Mouse (Mus musculus): ENCODE results near the gene Asb18.

Asb18 gene

GRCm38 (mm10) chr1:89969714-89970110 is 44.8 kb downstream of the Asb18 start:
- no peak for DNase-seq

DNA sequence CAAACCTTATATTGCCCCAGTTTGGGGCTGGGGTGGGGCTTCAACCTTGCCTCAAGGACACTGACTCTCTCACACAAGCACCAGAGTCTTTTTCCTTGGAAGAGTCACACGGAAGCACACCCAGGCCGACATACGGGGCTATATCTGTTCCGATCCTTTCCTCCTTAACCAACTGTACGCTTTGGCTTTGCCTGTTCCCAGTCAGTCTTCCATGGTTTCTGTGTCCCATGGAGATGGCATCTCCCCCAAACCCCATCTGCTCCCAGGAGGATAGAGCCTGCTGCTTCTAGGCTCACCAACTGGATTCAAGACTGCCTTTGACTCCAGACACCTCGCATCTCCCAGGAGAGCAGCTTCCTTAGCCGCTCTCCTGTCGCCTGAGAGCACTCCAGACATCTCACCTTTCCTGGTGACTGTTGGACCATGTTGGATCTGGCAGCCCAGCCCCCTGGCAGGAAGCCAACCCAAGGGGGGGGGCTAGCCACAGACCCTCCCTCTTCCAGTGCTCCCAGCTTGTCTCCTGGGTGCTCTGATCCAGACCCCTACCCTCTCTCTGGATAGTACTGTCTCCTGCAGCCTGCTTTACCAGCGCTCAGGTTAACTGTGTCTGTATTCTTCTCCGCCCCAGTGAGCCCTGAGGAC is 45.3 kb downstream of the Asb18 start:
- peak; percentile 6 to 37 for DNase-seq

- peak; percentile 57 to 74 for DNase-seq
Observed at GRCm38 (mm10) chr1:89968111-89968851, 46.2 kb downstream of the Asb18 start.

- no peak for DNase-seq
Observed at GRCm38 (mm10) chr1:89967585-89967984, 46.9 kb downstream of the Asb18 start.

DNA sequence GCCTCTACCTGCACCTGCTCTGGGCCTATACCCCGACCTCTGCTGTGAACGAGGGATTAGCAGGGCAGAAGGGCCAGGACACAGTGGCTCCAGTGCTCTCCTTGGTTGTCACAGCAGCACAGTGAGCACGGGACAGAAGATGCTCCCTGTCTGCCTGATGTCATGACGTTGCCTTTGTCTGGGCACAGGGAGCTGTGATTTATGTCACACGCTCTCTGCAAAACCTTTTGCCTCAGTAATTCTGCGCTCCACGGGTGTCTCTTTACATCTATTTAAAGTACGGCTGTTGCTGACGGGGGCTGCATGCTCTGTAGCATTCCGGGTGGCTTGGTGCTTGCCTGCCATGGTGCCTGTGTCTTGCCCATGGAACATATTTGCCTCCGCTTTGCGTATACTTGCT is 50.0 kb downstream of the Asb18 start:
- DNase-seq = no peak

DNA sequence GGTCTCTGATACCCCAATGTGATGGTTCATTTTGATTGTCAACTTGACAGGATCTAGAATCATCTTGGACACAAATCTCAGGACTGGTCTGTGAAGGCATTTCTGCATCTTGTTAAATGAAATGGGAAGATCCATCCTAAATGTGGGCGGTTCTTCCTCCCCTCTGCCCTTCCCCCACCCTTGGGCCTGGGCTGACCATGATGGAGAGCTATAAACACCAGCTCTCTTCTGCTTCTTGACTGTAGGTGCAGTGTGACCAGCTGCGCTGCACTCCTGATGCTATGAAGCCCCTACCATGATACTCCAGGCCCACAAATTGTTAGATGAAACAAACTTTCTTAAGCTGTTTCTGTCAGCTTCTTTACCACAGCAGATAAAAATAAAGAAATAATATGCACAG is 51.2 kb downstream of the Asb18 start:
- no peak for DNase-seq

- DNase-seq = no peak
Observed at GRCm38 (mm10) chr1:89962092-89962491, 52.4 kb downstream of the Asb18 start.

GRCm38 (mm10) chr1:89959393-89959792 is 55.1 kb downstream of the Asb18 start:
- no peak for DNase-seq

GRCm38 (mm10) chr1:89943202-89943601 is 71.3 kb downstream of the Asb18 start:
- peak; percentile 83 to 86 for DNase-seq

GRCm38 (mm10) chr1:89942395-89942976 is 72.0 kb downstream of the Asb18 start:
- DNase-seq = peak in 1 of 2 experiments; percentile 19

- peak; percentile 13 to 20 for DNase-seq
Observed at GRCm38 (mm10) chr1:89941701-89942381, 72.6 kb downstream of the Asb18 start.

- no peak for DNase-seq
Observed at GRCm38 (mm10) chr1:89940961-89941524, 73.4 kb downstream of the Asb18 start.

GRCm38 (mm10) chr1:89939981-89940726 is 74.3 kb downstream of the Asb18 start:
- DNase-seq = peak; percentile 44 to 61

GRCm38 (mm10) chr1:89939596-89939960 is 74.9 kb downstream of the Asb18 start:
- no peak for DNase-seq

DNA sequence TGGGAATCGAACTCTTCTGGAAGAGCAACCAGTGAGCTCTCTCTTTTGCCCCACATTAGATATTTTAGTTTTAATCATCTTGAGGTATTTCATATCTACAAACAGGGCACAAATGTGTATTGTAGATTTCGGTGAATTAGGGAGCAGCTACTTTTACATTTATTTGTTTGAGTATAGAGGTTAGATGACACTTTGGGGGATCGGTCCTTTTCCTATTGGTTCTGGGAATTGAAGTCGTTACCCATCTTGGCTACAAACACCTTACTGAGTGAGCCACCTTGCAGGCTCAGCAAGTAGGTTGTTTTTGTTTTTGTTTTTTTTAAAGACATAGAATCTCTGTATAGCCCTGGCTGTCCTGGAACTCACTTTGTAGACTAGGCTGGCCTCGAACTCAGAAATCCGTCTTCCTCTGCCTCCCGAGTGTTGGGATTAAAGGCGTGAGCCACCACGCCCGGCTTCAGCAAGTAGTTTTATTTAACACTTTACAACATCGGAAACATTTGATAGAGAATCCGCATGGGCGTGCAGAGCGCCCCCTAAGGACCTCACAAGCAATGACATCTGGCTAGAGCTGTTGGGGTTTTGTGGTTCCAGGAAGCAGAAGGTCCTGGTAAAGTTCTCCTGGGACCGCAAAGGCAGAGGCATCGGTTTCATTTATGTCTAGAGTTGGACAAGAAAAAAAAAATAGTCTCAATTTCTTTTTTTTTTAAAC is 75.4 kb downstream of the Asb18 start:
- DNase-seq = no peak

- no peak for DNase-seq
Observed at GRCm38 (mm10) chr1:89935493-89936348, 78.7 kb downstream of the Asb18 start.

DNA sequence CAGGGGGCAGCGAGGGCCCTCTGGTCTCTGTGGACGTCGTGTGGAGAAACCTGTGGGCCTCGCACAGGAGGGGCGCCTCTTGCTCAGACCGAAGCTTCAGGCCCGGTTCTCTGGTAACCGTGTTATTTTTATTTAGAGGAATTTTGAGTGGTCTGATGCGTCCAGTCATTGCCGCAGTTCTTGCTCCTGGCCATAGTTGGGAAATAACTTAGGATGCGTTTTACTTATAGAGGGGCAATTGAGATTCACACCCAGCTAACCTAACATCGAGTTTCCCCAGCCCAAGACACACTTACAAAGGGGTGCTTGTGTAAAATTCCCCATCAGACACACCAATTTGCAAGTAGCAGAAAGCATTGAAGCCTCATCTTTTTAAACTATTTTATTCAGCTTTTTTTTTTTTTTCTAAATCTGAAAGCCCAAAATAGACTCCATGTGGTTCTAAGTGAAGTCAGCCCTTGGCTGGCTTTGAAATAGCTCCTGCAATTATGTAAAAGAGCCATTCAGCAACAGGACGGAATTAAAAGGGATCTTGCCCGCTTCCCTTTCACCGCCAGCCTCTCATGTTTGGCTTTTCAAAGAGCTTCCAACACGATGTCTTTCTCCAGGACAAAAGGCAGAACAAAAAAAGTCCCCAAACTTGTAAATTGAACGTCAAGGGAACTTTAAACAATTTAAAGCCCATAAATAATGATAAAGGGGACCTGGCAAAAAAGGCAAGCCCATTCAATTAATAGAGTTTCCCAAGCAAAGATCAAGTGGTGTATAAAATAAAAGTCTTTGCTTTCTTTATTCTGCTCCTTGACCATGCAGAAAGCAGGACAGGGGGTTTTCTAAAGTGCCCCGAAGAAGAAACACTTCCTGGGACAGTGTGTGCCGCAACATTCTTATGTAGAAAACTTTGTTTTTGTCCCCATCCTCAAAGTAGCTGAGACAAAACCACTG is 79.9 kb downstream of the Asb18 start:
- no peak for DNase-seq

DNA sequence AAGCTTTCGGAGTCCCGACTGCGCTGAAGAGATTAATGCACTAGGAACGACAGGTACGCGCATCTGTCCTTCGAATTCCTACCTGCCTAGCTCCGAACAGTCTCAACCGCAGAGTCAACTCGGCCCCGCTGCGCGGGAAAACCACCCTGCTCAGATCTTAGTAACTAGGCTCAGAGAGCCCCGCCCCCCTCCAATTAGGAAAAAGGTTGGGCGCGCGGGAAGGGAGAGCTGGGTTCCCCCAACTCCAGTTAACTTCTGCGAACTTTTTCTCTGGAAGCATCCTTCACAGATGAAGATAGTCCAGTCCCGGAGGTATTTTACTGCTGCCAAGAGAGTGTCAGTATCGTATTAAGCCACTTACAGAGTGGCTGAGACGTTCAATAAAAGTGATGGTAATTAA is 80.7 kb downstream of the Asb18 start:
- no peak for DNase-seq

DNA sequence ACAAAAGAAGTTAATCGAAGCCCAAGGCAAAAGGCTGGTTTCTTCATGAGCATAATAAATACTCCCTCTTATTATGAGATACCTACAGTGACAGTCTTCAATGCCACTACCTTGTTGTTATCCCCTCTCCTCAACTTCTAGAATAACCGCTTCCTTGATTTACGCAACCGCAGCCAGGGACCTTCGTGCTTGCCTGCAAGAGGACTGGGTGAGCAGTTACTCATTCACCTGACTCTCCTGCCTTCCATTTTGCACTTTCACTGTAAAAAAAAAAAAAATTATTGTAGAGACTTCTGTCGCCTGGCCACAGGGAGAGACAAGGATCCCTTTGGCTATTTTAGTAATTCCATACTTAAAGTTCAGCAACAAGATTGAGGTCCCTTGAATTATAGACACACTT is 81.4 kb downstream of the Asb18 start:
- DNase-seq = no peak

GRCm38 (mm10) chr1:89932616-89933015 is 81.8 kb downstream of the Asb18 start:
- no peak for DNase-seq

Measured in cerebellum, postnatal 36 days (tissue).